Mouse (Mus musculus): Measurements from ENCODE around the gene Clec4n. TPM values are rescaled to one million over a fixed set of nuclear protein-coding genes. Genes with fewer than 3 reads are reported as not detected.
"Not testable (repeated sequence)": the region's sequence is repeated elsewhere in the genome, so short reads cannot be mapped to it uniquely, and the experiment has no call there.

The Clec4n gene
- 3.8 and 5.7 TPM in 2 replicates for polyA plus RNA-seq (2014; fragmentation: Nextera tagmentation; extraction: Ambion mirVana)

- 58% methylated on average over 3 of the region's 3 CpGs for WGBS
- ATAC-seq (ENCODE audit: insufficient number of reproducible peaks, insufficient read depth, low FRiP score, low read depth), result no peak
Measured at GRCm38 (mm10) chr6:123229644-123230043, at the start of gene Clec4n. Clec4n (plus strand) TSS chr6:123229843.

DNA sequence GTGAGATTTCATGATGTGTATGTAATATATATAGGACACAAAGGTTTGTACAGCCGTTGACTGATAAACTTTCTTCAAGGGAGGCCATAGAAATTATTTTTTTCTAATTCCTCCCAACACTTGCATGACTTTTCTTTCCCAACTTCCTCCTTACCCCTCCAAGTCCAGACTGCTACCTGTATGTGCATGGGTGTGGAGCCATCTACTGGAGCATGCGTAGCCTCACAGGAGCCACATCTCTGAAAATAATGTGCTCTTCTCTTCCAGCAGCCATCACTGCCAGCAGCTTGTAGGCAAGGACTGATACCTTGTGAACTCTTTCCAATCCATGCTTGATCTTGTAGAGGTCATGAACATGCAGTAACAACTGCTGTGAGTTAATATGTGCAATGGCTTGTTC, 44.8 kb upstream of the Clec4n start:
- not testable (repeated sequence) for ATAC-seq (ENCODE audit: insufficient number of reproducible peaks, insufficient read depth, low FRiP score, low read depth); H3K4me2 ChIP-seq (ENCODE audit: low read length)
- 75% methylated on average over 2 of the region's 2 CpGs for WGBS

More at GRCm38 (mm10) chr6:123229644-123230043, at the start of gene Clec4n:
- Histone ChIP-seq H3K4me3 (ENCODE audit: control insufficient read depth in 1 of 2, insufficient read depth in 1 of 2, low read depth in 1 of 2, low read length in 2 of 2) (no peak within 1 kb of the TSS), H3K4me2 (ENCODE audit: low read length) (no peak within 1 kb of the TSS), H3K4me1 (ENCODE audit: control insufficient read depth in 2 of 2, insufficient read depth in 2 of 2, low read length in 2 of 2) (no peaks in the 10 kb centered on the region), H3K9me3 (ENCODE audit: control insufficient read depth, low read length) (peaks cover 3% of the 10 kb centered on the region; the same call in 1 of the 2 replicates), H3K27ac (replicated peaks in 1 of 2; ENCODE audit: control insufficient read depth in 1 of 2, insufficient read depth in 1 of 2, low read depth in 2 of 2, low read length in 2 of 2) (no peak within 1 kb of the TSS), H3K9ac (ENCODE audit: low read length) (no peak within 1 kb of the TSS), H3K36me3 (ENCODE audit: control insufficient read depth, insufficient read depth, low read length) (no peaks in the 10 kb centered on the region), H3K27me3 (ENCODE audit: control insufficient read depth, insufficient read depth, low read length) (no peaks in the 10 kb centered on the region)

DNA sequence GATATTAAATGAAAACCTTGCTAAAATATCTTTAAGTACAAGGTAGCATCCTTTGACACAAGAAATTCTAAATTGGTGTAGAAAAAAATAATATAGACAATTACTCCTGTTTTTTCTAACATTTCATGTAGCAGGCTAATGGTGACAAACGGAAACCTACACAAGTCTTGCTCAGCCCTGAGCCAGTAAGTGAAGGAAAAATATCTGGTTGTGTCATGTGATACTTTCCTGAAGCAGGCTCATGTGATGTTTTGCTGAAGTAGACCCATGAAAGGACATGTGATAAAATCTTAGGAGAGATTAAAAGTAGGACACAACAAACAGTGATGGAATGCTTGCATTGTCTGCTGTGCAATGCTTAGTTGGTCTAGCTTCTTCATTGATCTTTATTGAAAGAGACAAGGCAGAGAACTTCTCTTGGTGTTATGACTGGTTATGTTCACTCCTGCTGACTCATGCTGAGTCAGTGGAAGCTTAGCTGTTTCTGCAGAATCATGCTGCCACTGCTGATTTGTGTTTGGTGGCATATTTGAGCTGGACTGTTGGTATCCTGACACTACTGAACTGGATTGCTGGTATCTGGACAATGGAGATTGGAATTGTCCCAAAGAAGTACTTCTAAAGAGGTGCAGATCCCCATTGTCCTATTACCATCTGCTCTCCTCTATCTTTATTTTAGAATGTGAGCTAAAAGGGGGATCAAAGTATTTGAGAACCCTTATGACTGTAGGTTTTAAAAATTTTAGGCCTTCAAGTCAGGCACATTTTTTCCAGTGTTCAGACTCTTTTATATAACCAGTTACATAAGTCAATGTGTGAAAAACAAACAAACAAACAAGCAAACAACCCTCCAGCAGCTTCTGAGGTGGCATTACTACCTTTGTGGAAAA, 22.2 kb upstream of the Clec4n start:
- Histone ChIP-seq H3K4me2 (ENCODE audit: low read length) (no peak overlapping the region), H3K27me3 (ENCODE audit: control insufficient read depth, insufficient read depth, low read length) (no peaks in the 10 kb centered on the region), H3K36me3 (ENCODE audit: control insufficient read depth, insufficient read depth, low read length) (no peaks in the 10 kb centered on the region), H3K9ac (ENCODE audit: low read length) (no peak overlapping the region), H3K27ac (replicated peaks in 1 of 2; ENCODE audit: control insufficient read depth in 1 of 2, insufficient read depth in 1 of 2, low read depth in 2 of 2, low read length in 2 of 2) (no peak overlapping the region), H3K4me1 (ENCODE audit: control insufficient read depth in 2 of 2, insufficient read depth in 2 of 2, low read length in 2 of 2) (no peaks in the 10 kb centered on the region), H3K4me3 (ENCODE audit: control insufficient read depth in 1 of 2, insufficient read depth in 1 of 2, low read depth in 1 of 2, low read length in 2 of 2) (no peak overlapping the region), H3K9me3 (ENCODE audit: control insufficient read depth, low read length) (no peaks in the 10 kb centered on the region)
- no peak; the same call in 1 of the 2 replicates for ATAC-seq (ENCODE audit: insufficient number of reproducible peaks, insufficient read depth, low FRiP score, low read depth)
- 71% methylated on average over 1 of the region's 1 CpGs for WGBS

More for the DNA sequence above, 44.8 kb upstream of the Clec4n start:
- H3K36me3 ChIP-seq (ENCODE audit: control insufficient read depth, insufficient read depth, low read length); H3K9me3 ChIP-seq (ENCODE audit: control insufficient read depth, low read length); H3K4me3 ChIP-seq (ENCODE audit: control insufficient read depth in 1 of 2, insufficient read depth in 1 of 2, low read depth in 1 of 2, low read length in 2 of 2); H3K9ac ChIP-seq (ENCODE audit: low read length); H3K4me1 ChIP-seq (ENCODE audit: control insufficient read depth in 2 of 2, insufficient read depth in 2 of 2, low read length in 2 of 2); H3K27ac ChIP-seq (replicated peaks in 1 of 2; ENCODE audit: control insufficient read depth in 1 of 2, insufficient read depth in 1 of 2, low read depth in 2 of 2, low read length in 2 of 2); H3K27me3 ChIP-seq (ENCODE audit: control insufficient read depth, insufficient read depth, low read length): not testable (repeated sequence)

DNA sequence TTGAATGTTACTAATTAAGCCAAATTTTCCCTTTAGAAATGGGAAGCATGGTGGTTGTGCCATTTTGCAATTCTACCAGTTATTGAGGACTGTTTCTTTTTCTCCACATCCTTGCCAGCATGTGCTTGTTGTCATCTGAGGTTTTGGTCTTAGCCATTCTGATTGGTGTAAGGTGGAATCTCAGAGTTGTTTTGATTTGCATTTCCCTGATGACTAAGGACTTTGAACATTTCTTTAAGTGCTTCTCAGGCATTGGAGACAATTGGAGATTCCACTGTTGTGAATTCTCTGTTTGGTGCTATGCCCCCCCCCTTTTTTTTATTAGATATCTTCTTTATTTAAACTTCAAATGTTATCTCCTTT, 21.6 kb upstream of the Clec4n start:
- H3K4me3 ChIP-seq (ENCODE audit: control insufficient read depth in 1 of 2, insufficient read depth in 1 of 2, low read depth in 1 of 2, low read length in 2 of 2); H3K9ac ChIP-seq (ENCODE audit: low read length); H3K9me3 ChIP-seq (ENCODE audit: control insufficient read depth, low read length); H3K27me3 ChIP-seq (ENCODE audit: control insufficient read depth, insufficient read depth, low read length); H3K4me1 ChIP-seq (ENCODE audit: control insufficient read depth in 2 of 2, insufficient read depth in 2 of 2, low read length in 2 of 2); ATAC-seq (ENCODE audit: insufficient number of reproducible peaks, insufficient read depth, low FRiP score, low read depth); H3K36me3 ChIP-seq (ENCODE audit: control insufficient read depth, insufficient read depth, low read length); H3K27ac ChIP-seq (replicated peaks in 1 of 2; ENCODE audit: control insufficient read depth in 1 of 2, insufficient read depth in 1 of 2, low read depth in 2 of 2, low read length in 2 of 2); H3K4me2 ChIP-seq (ENCODE audit: low read length): not testable (repeated sequence)

- no peaks in the 10 kb centered on the region for H3K27me3 ChIP-seq (ENCODE audit: control insufficient read depth, insufficient read depth, low read length)
- no peak overlapping the region for H3K4me3 ChIP-seq (ENCODE audit: control insufficient read depth in 1 of 2, insufficient read depth in 1 of 2, low read depth in 1 of 2, low read length in 2 of 2)
- no peaks in the 10 kb centered on the region for H3K36me3 ChIP-seq (ENCODE audit: control insufficient read depth, insufficient read depth, low read length)
- no peak overlapping the region for H3K27ac ChIP-seq (replicated peaks in 1 of 2; ENCODE audit: control insufficient read depth in 1 of 2, insufficient read depth in 1 of 2, low read depth in 2 of 2, low read length in 2 of 2)
- H3K9me3 ChIP-seq (ENCODE audit: control insufficient read depth, low read length), result peaks cover 4% of the 10 kb centered on the region; the same call in 1 of the 2 replicates
- no peaks in the 10 kb centered on the region for H3K4me1 ChIP-seq (ENCODE audit: control insufficient read depth in 2 of 2, insufficient read depth in 2 of 2, low read length in 2 of 2)
- 56% methylated on average over 1 of the region's 1 CpGs for WGBS
- no peak for ATAC-seq (ENCODE audit: insufficient number of reproducible peaks, insufficient read depth, low FRiP score, low read depth)
- no peak overlapping the region for H3K9ac ChIP-seq (ENCODE audit: low read length)
- H3K4me2 ChIP-seq (ENCODE audit: low read length), result no peak overlapping the region
Measured at GRCm38 (mm10) chr6:123211726-123212125, 17.9 kb upstream of the Clec4n start.

DNA sequence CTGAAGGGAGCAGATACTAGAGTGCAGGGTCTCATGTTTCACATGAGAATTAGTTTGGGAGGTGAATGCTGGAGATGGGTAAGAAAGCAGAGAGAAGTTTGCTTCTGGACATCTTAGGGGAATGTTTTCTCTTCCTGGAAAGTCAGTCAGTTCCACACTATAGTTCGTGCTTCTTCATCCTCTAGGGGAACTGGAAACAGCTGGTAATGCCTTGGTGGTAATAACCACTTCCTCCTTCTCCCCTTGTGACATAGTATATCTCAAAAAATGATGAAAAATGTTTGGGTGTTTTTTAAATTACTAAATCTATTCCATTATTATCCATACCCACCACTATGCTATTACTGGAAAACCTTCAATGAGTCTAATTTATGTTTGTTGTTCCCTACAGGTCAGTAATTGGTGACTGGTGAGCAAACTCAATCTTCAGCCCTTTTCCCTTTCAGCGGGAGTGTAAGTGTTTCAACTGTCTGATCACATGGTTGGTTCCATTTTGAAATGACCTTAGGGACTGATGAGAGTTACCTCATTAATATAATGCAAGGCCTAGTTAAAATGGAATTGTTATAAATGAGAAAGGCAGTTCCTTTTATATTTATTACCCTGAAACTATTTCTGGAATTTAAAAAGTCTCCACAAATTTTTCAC, 2.0 kb upstream of the Clec4n start:
- Histone ChIP-seq H3K4me2 (ENCODE audit: low read length) (no peak overlapping the region), H3K9me3 (ENCODE audit: control insufficient read depth, low read length) (no peaks in the 10 kb centered on the region), H3K27ac (replicated peaks in 1 of 2; ENCODE audit: control insufficient read depth in 1 of 2, insufficient read depth in 1 of 2, low read depth in 2 of 2, low read length in 2 of 2) (no peak overlapping the region), H3K36me3 (ENCODE audit: control insufficient read depth, insufficient read depth, low read length) (no peaks in the 10 kb centered on the region), H3K9ac (ENCODE audit: low read length) (no peak overlapping the region), H3K4me3 (ENCODE audit: control insufficient read depth in 1 of 2, insufficient read depth in 1 of 2, low read depth in 1 of 2, low read length in 2 of 2) (no peak overlapping the region), H3K27me3 (ENCODE audit: control insufficient read depth, insufficient read depth, low read length) (no peaks in the 10 kb centered on the region), H3K4me1 (ENCODE audit: control insufficient read depth in 2 of 2, insufficient read depth in 2 of 2, low read length in 2 of 2) (no peaks in the 10 kb centered on the region)
- no peak for ATAC-seq (ENCODE audit: insufficient number of reproducible peaks, insufficient read depth, low FRiP score, low read depth)
- 52% methylated on average over 2 of the region's 2 CpGs for WGBS

GRCm38 (mm10) chr6:123231149-123231548, 1.5 kb downstream of the Clec4n start:
- H3K36me3 ChIP-seq (ENCODE audit: control insufficient read depth, insufficient read depth, low read length), result no peaks in the 10 kb centered on the region
- no peak overlapping the region for H3K27ac ChIP-seq (replicated peaks in 1 of 2; ENCODE audit: control insufficient read depth in 1 of 2, insufficient read depth in 1 of 2, low read depth in 2 of 2, low read length in 2 of 2)
- no peaks in the 10 kb centered on the region for H3K27me3 ChIP-seq (ENCODE audit: control insufficient read depth, insufficient read depth, low read length)
- no peak overlapping the region for H3K4me2 ChIP-seq (ENCODE audit: low read length)
- WGBS, result 55% methylated on average over 2 of the region's 2 CpGs
- H3K9me3 ChIP-seq (ENCODE audit: control insufficient read depth, low read length), result peaks cover 3% of the 10 kb centered on the region; the same call in 1 of the 2 replicates
- H3K4me3 ChIP-seq (ENCODE audit: control insufficient read depth in 1 of 2, insufficient read depth in 1 of 2, low read depth in 1 of 2, low read length in 2 of 2), result no peak overlapping the region
- no peak for ATAC-seq (ENCODE audit: insufficient number of reproducible peaks, insufficient read depth, low FRiP score, low read depth)
- H3K4me1 ChIP-seq (ENCODE audit: control insufficient read depth in 2 of 2, insufficient read depth in 2 of 2, low read length in 2 of 2), result no peaks in the 10 kb centered on the region
- no peak overlapping the region for H3K9ac ChIP-seq (ENCODE audit: low read length)
